Mouse (Mus musculus): ENCODE measurements around the gene Zfand2b. TPM values are rescaled to one million over a fixed set of nuclear protein-coding genes. Genes with fewer than 3 reads are reported as not detected.

Gene Zfand2b
- 41.4 and 42.2 TPM in 2 replicates for polyA plus RNA-seq (2012; rRNA removed)

GRCm38 (mm10) chr1:75168472-75169464 is at the start of gene Zfand2b:
Gene Zfand2b (plus strand): TSS chr1:75168646.

GRCm38 (mm10) chr1:75124346-75125321 is 43.8 kb upstream of the Zfand2b start, which contains the start of gene Nhej1:
Gene Nhej1 (minus strand): TSS chr1:75125200.

GRCm38 (mm10) chr1:75133421-75134207 is 34.8 kb upstream of the Zfand2b start, which contains the start of gene Slc23a3:
Gene Slc23a3 (minus strand): TSS chr1:75133890.

GRCm38 (mm10) chr1:75142301-75143261 is 25.9 kb upstream of the Zfand2b start, which contains the start of the genes Cnppd1 and Retreg2:
Gene Cnppd1 (minus strand): TSS chr1:75142711.
Gene Retreg2 (plus strand): TSS chr1:75142778.

GRCm38 (mm10) chr1:75180105-75180590 is 11.7 kb downstream of the Zfand2b start, which contains the start of gene Abcb6:
Gene Abcb6 (minus strand): TSS chr1:75180392.

GRCm38 (mm10) chr1:75191622-75192402 is 23.4 kb downstream of the Zfand2b start, which contains the start of the genes Ankzf1 and Atg9a:
Gene Ankzf1 (plus strand): TSS chr1:75192151.
Gene Atg9a (minus strand): TSS chr1:75192196.

GRCm38 (mm10) chr1:75210136-75211087 is 42.0 kb downstream of the Zfand2b start, which contains the start of the genes Glb1l and Stk16:
Gene Glb1l (minus strand): TSS chr1:75210813.
Gene Stk16 (plus strand): TSS chr1:75210838.

GRCm38 (mm10) chr1:75219531-75219930 is 51.1 kb downstream of the Zfand2b start, which contains the start of gene Tuba4a:
Gene Tuba4a (minus strand): TSS chr1:75219865.

Other genes with a start within 250 kb of the Zfand2b start
- gene Cfap65, start 233.0 kb upstream of the Zfand2b start, polyA plus RNA-seq (2012; rRNA removed): not detected in 2 replicates
- gene Ihh, start 217.0 kb upstream of the Zfand2b start, polyA plus RNA-seq (2012; rRNA removed): 7.8 and 8.2 TPM in 2 replicates
- gene Nhej1, start 43.4 kb upstream of the Zfand2b start, polyA plus RNA-seq (2012; rRNA removed): 2.2 and 2.3 TPM in 2 replicates
- 1.2 TPM in 2 replicates for gene Slc23a3, start 34.8 kb upstream of the Zfand2b start, polyA plus RNA-seq (2012; rRNA removed)
- gene Cnppd1, start 25.9 kb upstream of the Zfand2b start, polyA plus RNA-seq (2012; rRNA removed): 26.9 and 31.0 TPM in 2 replicates
- gene Retreg2, start 25.9 kb upstream of the Zfand2b start, polyA plus RNA-seq (2012; rRNA removed): 50.7 and 54.5 TPM in 2 replicates
- 25.8 and 25.9 TPM in 2 replicates for gene Abcb6, start 11.7 kb downstream of the Zfand2b start, polyA plus RNA-seq (2012; rRNA removed)
- 11.0 and 13.7 TPM in 2 replicates for gene Ankzf1, start 23.5 kb downstream of the Zfand2b start, polyA plus RNA-seq (2012; rRNA removed)
- 22.2 and 26.3 TPM in 2 replicates for gene Atg9a, start 23.6 kb downstream of the Zfand2b start, polyA plus RNA-seq (2012; rRNA removed)
- 4.7 and 4.9 TPM in 2 replicates for gene Glb1l, start 42.2 kb downstream of the Zfand2b start, polyA plus RNA-seq (2012; rRNA removed)
- gene Stk16, start 42.2 kb downstream of the Zfand2b start, polyA plus RNA-seq (2012; rRNA removed): 104 and 122 TPM in 2 replicates
- gene Tuba4a, start 51.2 kb downstream of the Zfand2b start, polyA plus RNA-seq (2012; rRNA removed): 103 and 117 TPM in 2 replicates
- not detected in 2 replicates for gene A630095N17Rik, start 63.5 kb downstream of the Zfand2b start, polyA plus RNA-seq (2012; rRNA removed)
- gene Dnajb2, start 67.8 kb downstream of the Zfand2b start, polyA plus RNA-seq (2012; rRNA removed): 20.3 and 23.9 TPM in 2 replicates
- 0.10 TPM in 2 replicates for gene Ptprn, start 95.9 kb downstream of the Zfand2b start, polyA plus RNA-seq (2012; rRNA removed)
- not detected in 2 replicates for gene Resp18, start 109.8 kb downstream of the Zfand2b start, polyA plus RNA-seq (2012; rRNA removed)
- gene Dnpep, start 149.3 kb downstream of the Zfand2b start, polyA plus RNA-seq (2012; rRNA removed): 61.8 and 63.4 TPM in 2 replicates
- 2.0 and 2.2 TPM in 2 replicates for gene Des, start 191.7 kb downstream of the Zfand2b start, polyA plus RNA-seq (2012; rRNA removed)
- gene Speg, start 206.7 kb downstream of the Zfand2b start, polyA plus RNA-seq (2012; rRNA removed): 4.9 and 6.9 TPM in 2 replicates

All from liver, embryonic 18 days (tissue).